In genomic region chr2:10366284-10366683, GRCm38 (mm10) we compare ENCODE assay signal across 11 mouse cellular contexts. TPM values are rescaled to one million over a fixed set of nuclear protein-coding genes. Genes with fewer than 3 reads are reported as not detected.
DNase-seq lines count a peak whose midpoint lies in the region; ATAC-seq and TF ChIP-seq lines count a peak whose summit lies in the region.
"Had no signal": no experiment of that assay in that cellular context is flagged by ENCODE, and none has a peak within 500 bp of the region (broad histone marks: within the 10 kb centered on the region; RNA-seq: fewer than 3 reads in every experiment).

No protein-coding gene starts in this region.

- no peaks in the 10 kb centered on the region for H3K36me3 ChIP-seq in hindbrain, embryonic 16.5 days (ENCODE audit: control insufficient read depth, insufficient read depth, low read length)
- H3K36me3 ChIP-seq: forebrain, embryonic 10.5 days; intestine, embryonic 15.5 days had no signal

- WGBS in hindbrain, embryonic 16.5 days: 29% methylated on average over 2 of the region's 2 CpGs

- no peak overlapping the region for H3K27ac ChIP-seq in left cerebral cortex, adult 2 months
- no peak overlapping the region for H3K27ac ChIP-seq in hindbrain, embryonic 16.5 days (ENCODE audit: low read depth, low read length)
- H3K27ac ChIP-seq: forebrain, embryonic 10.5 days; intestine, embryonic 15.5 days had no signal

- intact Hi-C loops in left cerebral cortex, adult 2 months (cut with DNase I): loop anchor here (2.0 to 10.0 kb wide), 2 partner anchors 693 to 959 kb away; no protein-coding TSS in a partner anchor

- no peaks in the 10 kb centered on the region for H3K9me3 ChIP-seq in hindbrain, embryonic 16.5 days (ENCODE audit: control insufficient read depth, low read length)
- H3K9me3 ChIP-seq: forebrain, embryonic 10.5 days; intestine, embryonic 15.5 days had no signal

- no peak overlapping the region for H3K9ac ChIP-seq in hindbrain, embryonic 16.5 days (ENCODE audit: low read depth, low read length)
- H3K9ac ChIP-seq: intestine, embryonic 15.5 days had no signal

- ATAC-seq in hindbrain, embryonic 16.5 days: peak; percentile 40; the same call in 1 of the 2 replicates
- ATAC-seq: intestine, embryonic 15.5 days had no signal

- peak; percentile 31 to 39 for DNase-seq in cerebellum, postnatal 14 days
- no peak for DNase-seq in cerebellum, postnatal 4 days (ENCODE audit: low spot score in 2 of 2)
- DNase-seq in left cerebral cortex, adult 2 months (ENCODE audit: extremely low spot score in 1 of 2, low spot score in 2 of 2): no peak
- no peak for DNase-seq in left cerebral cortex, adult 8-10 months (ENCODE audit: low spot score in 2 of 2)
- DNase-seq in CD4-positive helper T cell, adult 2 months (ENCODE audit: low read depth, low spot score): peak; percentile 33
- DNase-seq in urinary bladder, postnatal 14 days (ENCODE audit: low spot score): no peak
- no peak for DNase-seq in ovary, postnatal 36 days (ENCODE audit: low spot score)
- DNase-seq: left cerebral cortex, postnatal 4 days had no signal

- H3K4me3 ChIP-seq in left cerebral cortex, adult 2 months: no peak overlapping the region
- H3K4me3 ChIP-seq in hindbrain, embryonic 16.5 days (ENCODE audit: low read length): no peak overlapping the region
- H3K4me3 ChIP-seq: forebrain, embryonic 10.5 days; intestine, embryonic 15.5 days had no signal

- peaks cover under 1% of the 10 kb centered on the region; the same call in 1 of the 2 replicates for H3K4me1 ChIP-seq in hindbrain, embryonic 16.5 days (ENCODE audit: control insufficient read depth, insufficient read depth, low read depth, low read length)
- H3K4me1 ChIP-seq: forebrain, embryonic 10.5 days had no signal

- peaks cover 35% of the 10 kb centered on the region for H3K27me3 ChIP-seq in hindbrain, embryonic 16.5 days (replicated peaks; ENCODE audit: control insufficient read depth, insufficient read depth, low read length)

- TF ChIP-seq CTCF in left cerebral cortex, adult 2 months (IDR thresholded peaks at IDR 0.05): peak; percentile 78

- no peak overlapping the region for H3K4me2 ChIP-seq in hindbrain, embryonic 16.5 days (ENCODE audit: low read length)
- H3K4me2 ChIP-seq: intestine, embryonic 15.5 days had no signal

RNA-seq across cellular contexts. Expression of gene Sfmbt2, which starts 4.0 kb away (rescaled TPM):
- 1 to 10 TPM; 3.4 to 3.7 TPM for total RNA-seq in left cerebral cortex, adult 2 months (2021)
- 1 to 10 TPM; 2.6 to 4.3 (median 2.7) TPM for total RNA-seq in left cerebral cortex, adult 8-10 months (2022)
- 6.3 and 6.6 TPM in 2 replicates for polyA plus RNA-seq in hindbrain, embryonic 16.5 days (2015; fragmentation: Nextera tagmentation; extraction: Ambion mirVana)

Comparison
In these comparisons a context has a peak if more than half of its experiments do, and no peak if none do; other contexts are left out.
1. DNase-seq: peak in cerebellum, postnatal 14 days (2 of 2) and CD4-positive helper T cell, adult 2 months (single experiment); none in cerebellum, postnatal 4 days (0 of 2), left cerebral cortex, adult 2 months (0 of 2), left cerebral cortex, adult 8-10 months (0 of 2), urinary bladder, postnatal 14 days (single experiment) and ovary, postnatal 36 days (single experiment).